Mouse (Mus musculus) intestine, postnatal 0 days (tissue): ENCODE measurements around the gene Tmem270. TPM values are rescaled to one million over a fixed set of nuclear protein-coding genes. Genes with fewer than 3 reads are reported as not detected.

Experiments used
- ATAC-seq: fragments of 200-750 bp; cut with Nextera tagmentation; 2 replicates; pipeline ENCODE4 v1.8.0; 2017; ENCODE audit warnings: mild to moderate bottlenecking, moderate TSS enrichment, moderate library complexity
- H3K27ac ChIP-seq: fragments of 300-500 bp; sonication (generic); 2 replicates; pipeline ENCODE4 v1.5.1; 2014; ENCODE audit warnings: mild to moderate bottlenecking, low read depth, low read length, moderate library complexity
- H3K27me3 ChIP-seq: fragments of 300-500 bp; sonication (generic); replicated peaks from 2 replicates; pipeline ENCODE4 v1.6.1; 2014; ENCODE audit warnings: low read length, mixed read lengths; ENCODE audit not compliant: control insufficient read depth, insufficient read depth
- H3K36me3 ChIP-seq: fragments of 300-500 bp; sonication (generic); 2 replicates; pipeline ENCODE4 v1.6.1; 2014; ENCODE audit warnings: mild to moderate bottlenecking, moderate library complexity; ENCODE audit not compliant: control insufficient read depth, insufficient read depth
- H3K4me1 ChIP-seq: fragments of 300-500 bp; sonication (generic); replicated peaks from 2 replicates; pipeline ENCODE4 v1.6.1; 2014; ENCODE audit warnings: antibody characterized with exemption, low read length, mixed read lengths; ENCODE audit not compliant: control insufficient read depth, insufficient read depth
- H3K4me2 ChIP-seq: fragments of 300-500 bp; sonication (generic); replicated peaks from 2 replicates; pipeline ENCODE4 v1.6.1; 2014; ENCODE audit warnings: low read depth, mild to moderate bottlenecking, moderate library complexity
- H3K4me3 ChIP-seq: fragments of 300-500 bp; sonication (generic); 2 replicates; pipeline ENCODE4 v1.5.1; 2014; ENCODE audit warnings: low read depth, low read length
- H3K9ac ChIP-seq: fragments of 300-500 bp; sonication (generic); 2 replicates; pipeline ENCODE4 v1.6.1; 2014; ENCODE audit warnings: mild to moderate bottlenecking, low read depth, low read length
- H3K9me3 ChIP-seq: fragments of 300-500 bp; sonication (generic); 2 replicates; pipeline ENCODE4 v1.6.1; 2016; ENCODE audit warnings: mixed run types; ENCODE audit not compliant: control insufficient read depth
- CTCF ChIP-seq: sonication (generic); IDR thresholded peaks from 2 replicates; pipeline ENCODE4 v1.5.1; 2016; ENCODE audit warnings: low read depth, mild to moderate bottlenecking, control low read depth, antibody characterized with exemption, moderate library complexity
- WGBS: fragments of 180-500 bp; shearing (Covaris S2); extraction: QIAGEN DNeasy Blood & Tissue Kit; methylation state at CpG from one replicate; pipeline ENCODE4 v1.1.7; 2014; 5-methylcytosine and 5-hydroxymethylcytosine counted together
- polyA plus RNA-seq: library from polyadenylated mRNA; unstranded; fragments of >200 nt; fragmentation: Nextera tagmentation; extraction: Ambion mirVana; gene quantifications from 2 replicates; pipeline ENCODE4 v1.2.1, GENCODE M21; 2015

Tmem270 gene
- polyA plus RNA-seq, 1 experiment from 2014 or later, result not detected

GRCm38 (mm10) chr5:134868506-134868905, 38.0 kb downstream of the Tmem270 start:
- Histone ChIP-seq H3K27ac (no peak overlapping the region), H3K27me3 (no peaks in the 10 kb centered on the region), H3K36me3 (no peaks in the 10 kb centered on the region), H3K4me2 (no peak overlapping the region), H3K9ac (no peak overlapping the region), H3K9me3 (no peaks in the 10 kb centered on the region), H3K4me3 (no peak overlapping the region), H3K4me1 (no peaks in the 10 kb centered on the region)
- ATAC-seq, result no peak
- TF ChIP-seq CTCF, result no peak
- WGBS, result 58% methylated on average over 5 of the region's 5 CpGs

- H3K27ac ChIP-seq, result no peak overlapping the region
These were observed 39.0 kb downstream of the Tmem270 start for GRCm38 (mm10) chr5:134867320-134868144.

DNA sequence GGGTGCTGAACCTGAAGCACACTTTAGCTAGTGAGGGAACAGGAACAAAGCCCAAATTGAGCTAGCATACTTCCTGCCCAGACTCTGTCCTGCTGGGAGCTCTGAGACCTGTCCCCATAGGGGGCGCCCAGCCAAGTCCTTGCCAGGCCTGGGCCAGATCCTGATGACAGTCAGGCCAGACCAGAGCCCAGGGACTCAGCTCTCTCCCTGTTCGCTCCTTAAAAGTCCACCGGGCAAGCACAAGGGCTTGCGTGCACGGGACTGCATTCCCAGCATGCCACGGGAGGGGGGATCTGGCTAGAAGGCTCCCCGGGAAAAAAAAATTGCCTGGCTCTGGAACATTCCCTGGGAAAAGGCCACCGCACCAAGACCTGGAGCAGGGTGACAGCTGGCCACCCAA, 41.4 kb downstream of the Tmem270 start:
- no peaks in the 10 kb centered on the region for H3K4me1 ChIP-seq
- TF ChIP-seq CTCF, result peak; percentile 41
- H3K27ac ChIP-seq, result no peak overlapping the region
- no peaks in the 10 kb centered on the region for H3K36me3 ChIP-seq
- WGBS, result 51% methylated on average over 8 of the region's 8 CpGs
- H3K9me3 ChIP-seq, result no peaks in the 10 kb centered on the region
- H3K27me3 ChIP-seq, result no peaks in the 10 kb centered on the region
- no peak overlapping the region for H3K4me3 ChIP-seq
- H3K4me2 ChIP-seq, result no peak overlapping the region
- no peak overlapping the region for H3K9ac ChIP-seq
- no peak for ATAC-seq

More at GRCm38 (mm10) chr5:134867320-134868144, 39.0 kb downstream of the Tmem270 start:
- Histone ChIP-seq H3K9me3 (no peaks in the 10 kb centered on the region), H3K36me3 (no peaks in the 10 kb centered on the region), H3K4me2 (0 out of 2 replicates have a peak overlapping the region, but pooled peaks have one; percentile 13), H3K4me3 (no peak overlapping the region), H3K27me3 (no peaks in the 10 kb centered on the region), H3K9ac (no peak overlapping the region), H3K4me1 (no peaks in the 10 kb centered on the region)
- TF ChIP-seq CTCF, result no peak
- no peak for ATAC-seq
- WGBS, result 48% methylated on average over 18 of the region's 18 CpGs

GRCm38 (mm10) chr5:134861902-134862497, 44.5 kb downstream of the Tmem270 start:
- Histone ChIP-seq H3K4me3 (no peak overlapping the region), H3K9me3 (no peaks in the 10 kb centered on the region), H3K27me3 (no peaks in the 10 kb centered on the region), H3K4me1 (no peaks in the 10 kb centered on the region), H3K9ac (no peak overlapping the region), H3K27ac (no peak overlapping the region), H3K4me2 (no peak overlapping the region), H3K36me3 (no peaks in the 10 kb centered on the region)
- WGBS, result 66% methylated on average over 16 of the region's 16 CpGs
- ATAC-seq, result no peak
- no peak for TF ChIP-seq CTCF

- H3K4me3 ChIP-seq, result no peak overlapping the region
- H3K9me3 ChIP-seq, result no peaks in the 10 kb centered on the region
- no peak overlapping the region; the same call in 1 of the 2 replicates for H3K27ac ChIP-seq
- H3K9ac ChIP-seq, result no peak overlapping the region
- H3K27me3 ChIP-seq, result no peaks in the 10 kb centered on the region
- TF ChIP-seq CTCF, result no peak
- H3K4me2 ChIP-seq, result no peak overlapping the region
- ATAC-seq, result peak; percentile 42; the same call in 1 of the 2 replicates
- no peaks in the 10 kb centered on the region for H3K4me1 ChIP-seq
- 60% methylated on average over 5 of the region's 5 CpGs for WGBS
- no peaks in the 10 kb centered on the region for H3K36me3 ChIP-seq
These were observed 47.3 kb downstream of the Tmem270 start for GRCm38 (mm10) chr5:134859193-134859592.

DNA sequence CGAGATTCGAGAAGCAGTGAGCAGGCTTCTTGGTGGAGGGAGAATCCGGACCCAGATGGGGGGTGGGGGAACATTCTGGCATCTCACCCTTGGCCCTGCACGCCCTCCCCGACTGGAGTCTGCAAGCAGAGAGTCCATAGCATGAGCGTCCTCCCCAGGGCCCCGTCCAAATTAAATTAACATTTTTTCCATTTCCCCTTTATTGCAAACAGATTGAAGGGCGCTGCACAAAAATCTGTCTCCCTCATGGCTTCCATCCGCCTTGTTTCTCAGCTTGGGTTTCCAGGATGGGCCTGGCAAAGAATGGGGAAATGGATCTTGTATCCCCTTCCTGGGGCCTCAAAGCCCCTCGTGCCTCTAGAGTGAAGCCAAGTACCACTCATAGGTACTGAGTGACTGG, 48.2 kb downstream of the Tmem270 start:
- TF ChIP-seq CTCF, result no peak
- Histone ChIP-seq H3K9me3 (no peaks in the 10 kb centered on the region), H3K4me1 (no peaks in the 10 kb centered on the region), H3K9ac (no peak overlapping the region), H3K27ac (no peak overlapping the region), H3K27me3 (no peaks in the 10 kb centered on the region), H3K4me3 (no peak overlapping the region), H3K36me3 (no peaks in the 10 kb centered on the region), H3K4me2 (no peak overlapping the region)
- ATAC-seq, result no peak
- 80% methylated on average over 10 of the region's 10 CpGs for WGBS
